14 mouse cellular contexts compared by ENCODE assay signal in the genomic region with DNA sequence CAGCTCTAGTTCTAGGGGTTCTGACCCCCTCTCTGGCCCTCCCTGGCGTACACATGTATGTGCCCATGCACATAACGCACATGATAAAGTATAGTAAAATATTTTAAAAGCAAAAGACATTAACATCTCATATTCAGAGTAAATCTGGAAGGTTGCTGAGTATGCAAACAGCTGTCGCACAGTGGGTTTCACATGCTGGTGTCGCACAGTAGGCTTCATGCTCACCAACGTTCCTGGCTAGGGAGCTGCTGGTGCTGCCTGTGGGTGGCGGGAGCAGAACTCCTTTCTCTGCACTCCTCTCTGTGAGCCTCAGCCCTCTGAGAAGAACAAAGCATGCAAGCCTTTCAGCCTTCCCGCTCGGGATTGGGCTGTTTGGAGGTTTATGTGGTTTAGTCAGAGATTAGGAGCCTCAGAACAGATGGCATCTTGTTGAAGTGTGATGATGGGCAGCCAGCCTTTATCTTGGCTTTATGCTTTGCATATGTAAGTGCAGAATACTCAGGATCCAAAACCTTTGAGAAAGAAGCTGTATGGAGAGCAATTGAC. TPM values are rescaled to one million over a fixed set of nuclear protein-coding genes. Genes with fewer than 3 reads are reported as not detected.
DNase-seq lines count a peak whose midpoint lies in the region; ATAC-seq and TF ChIP-seq lines count a peak whose summit lies in the region.
"Had no signal": no experiment of that assay in that cellular context is flagged by ENCODE, and none has a peak within 500 bp of the region (broad histone marks: within the 10 kb centered on the region; RNA-seq: fewer than 3 reads in every experiment).

No protein-coding gene starts in this region.

- no peaks in the 10 kb centered on the region for H3K27me3 ChIP-seq in MEL (ENCODE audit: control insufficient read depth in 1 of 2, insufficient read depth in 2 of 2, low read length in 2 of 2)
- H3K27me3 ChIP-seq: CH12.LX; limb, embryonic 15.5 days had no signal

- TF ChIP-seq CTCF in MEL (IDR thresholded peaks at IDR 0.05 in 2 of 3, conservative IDR thresholded peaks at IDR 0.05 in 1 of 3; ENCODE audit: control insufficient read depth in 1 of 3, insufficient read depth in 1 of 3, low read depth in 2 of 3, low read length in 3 of 3, poor library complexity in 1 of 3, severe bottlenecking in 1 of 3): no peak

- H3K4me1 ChIP-seq in MEL (ENCODE audit: control insufficient read depth in 1 of 2, insufficient read depth in 2 of 2, low read length in 2 of 2): no peaks in the 10 kb centered on the region
- H3K4me1 ChIP-seq: limb, embryonic 15.5 days had no signal

- intact Hi-C loops in gastrocnemius, postnatal 14 days (cut with DNase I; ENCODE audit: low total_unique reads): no loop called here

- TF ChIP-seq EP300 in MEL (IDR thresholded peaks at IDR 0.05; ENCODE audit: low read depth in 1 of 2, low read length in 2 of 2): no peak

- no peak overlapping the region for H3K27ac ChIP-seq in MEL (ENCODE audit: control insufficient read depth, low read depth, low read length)
- H3K27ac ChIP-seq: limb, embryonic 15.5 days had no signal

- peaks cover 0 to 65% of the 10 kb centered on the region in 2 experiments; a peak in 3 of 4 replicates for H3K36me3 ChIP-seq in MEL (ENCODE audit: control insufficient read depth in 1 of 2, insufficient read depth in 2 of 2, low read length in 2 of 2)

- H3K9me3 ChIP-seq in MEL (replicated peaks; ENCODE audit: insufficient read depth, low read length): no peaks in the 10 kb centered on the region
- H3K9me3 ChIP-seq: limb, embryonic 15.5 days had no signal

- no peak overlapping the region for H3K9ac ChIP-seq in MEL (ENCODE audit: control insufficient read depth, low read depth, low read length, poor library complexity, severe bottlenecking)
- H3K9ac ChIP-seq: limb, embryonic 15.5 days had no signal

- ATAC-seq in monocyte, adult 5-6 weeks (replicated peaks; ENCODE audit: insufficient number of reproducible peaks, low FRiP score, low TSS enrichment, poor library complexity, severe bottlenecking): no peak
- ATAC-seq: inflammation-experienced regulatory T-cells, adult 6 months had no signal

- no peak for TF ChIP-seq RAD21 in MEL (IDR thresholded peaks at IDR 0.05; ENCODE audit: low read depth, low read length)

- no peak overlapping the region for H3K4me3 ChIP-seq in MEL (ENCODE audit: control insufficient read depth in 1 of 2, insufficient read depth in 1 of 2, low read depth in 2 of 2, low read length in 2 of 2)
- H3K4me3 ChIP-seq: limb, embryonic 15.5 days had no signal

- TF ChIP-seq POLR2A in MEL (IDR thresholded peaks at IDR 0.05; ENCODE audit: control insufficient read depth in 1 of 2, insufficient read depth in 1 of 2, low read depth in 1 of 2, low read length in 2 of 2, poor library complexity in 1 of 2): no peak

- peak; percentile 45 to 70 for DNase-seq in layer of hippocampus, adult 18-20 months (ENCODE audit: low spot score in 2 of 2)
- DNase-seq in layer of hippocampus, postnatal 10 days (ENCODE audit: low spot score in 2 of 2): no peak
- no peak for DNase-seq in MEL (ENCODE audit: low read depth, low spot score)
- DNase-seq in brain, embryonic 18.5 days (ENCODE audit: low read depth, low spot score): peak; percentile 40
- peak; percentile 71 for DNase-seq in retina, postnatal 1 day
- DNase-seq in gastrocnemius, postnatal 14 days: no peak
- DNase-seq: adrenal gland, adult 8-10 months; cerebellum, adult 11 months; heart, postnatal 14 days; kidney, postnatal 14 days had no signal

- no peaks in the 10 kb centered on the region for H3K79me2 ChIP-seq in MEL (ENCODE audit: control insufficient read depth, insufficient read depth, low read length, poor library complexity)

TF ChIP-seq in MEL, 35 proteins besides CTCF, POLR2A, EP300 and RAD21:
- peak; percentile 76 for TF ChIP-seq ZKSCAN1 (IDR thresholded peaks at IDR 0.05; ENCODE audit: low read depth, low read length)
- no peak for TF ChIP-seq GATA1 (IDR thresholded peaks at IDR 0.05; ENCODE audit: low read depth, low read length)
- no peak for TF ChIP-seq MXI1 (IDR thresholded peaks at IDR 0.05; ENCODE audit: low read depth, low read length)

RNA-seq across cellular contexts. Expression of a gene that starts 29.0 kb away (rescaled TPM):
- 100 to 1,000 TPM in 1 of 2 experiments, 10 to 100 TPM in 1; 87.0 to 107 TPM for total RNA-seq in layer of hippocampus, adult 18-20 months (2021)
- 100 to 1,000 TPM in 1 of 2 experiments, 10 to 100 TPM in 1; 91.6 to 119 TPM for total RNA-seq in layer of hippocampus, postnatal 10 days (2021)
- total RNA-seq in MEL (2012; rRNA removed): 74.9 and 94.1 TPM in 2 replicates
- 10 to 100 TPM in 1 of 2 experiments, not detected in 1; 73.5 TPM for polyA plus RNA-seq in MEL (2012; ENCODE audit: insufficient read depth in 1 of 2, insufficient read length in 2 of 2, low read depth in 1 of 2, low replicate concordance in 2 of 2, missing spikeins in 1 of 2)
- 56.7 to 93.5 TPM (median 62.8 TPM) in 3 replicates for total RNA-seq in monocyte, adult 5-6 weeks (2017)
- total RNA-seq in gastrocnemius, postnatal 14 days (2021): 10 to 100 TPM; 11.1 to 15.0 TPM

Comparison
In these comparisons a context has a peak if more than half of its experiments do, and no peak if none do; other contexts are left out.
1. DNase-seq: peak in layer of hippocampus, adult 18-20 months (2 of 2), brain, embryonic 18.5 days (single experiment) and retina, postnatal 1 day (single experiment); none in layer of hippocampus, postnatal 10 days (0 of 2), MEL (single experiment) and gastrocnemius, postnatal 14 days (single experiment).